Mouse (Mus musculus) bone marrow, adult 2 months (tissue): ENCODE results near the gene Med9.

Experiments used
- CTCF ChIP-seq: fragments of 200-500 bp; IDR thresholded peaks from 2 replicates; pipeline ENCODE4 v1.5.1; 2011; ENCODE audit warnings: low read length, control low read depth; ENCODE audit not compliant: control insufficient read depth, insufficient read depth
- POLR2A ChIP-seq: fragments of 200-500 bp; IDR thresholded peaks from 2 replicates; pipeline ENCODE4 v1.6.1; 2011; ENCODE audit warnings: low read depth, mild to moderate bottlenecking, control low read depth, low read length, borderline replicate concordance; ENCODE audit not compliant: control insufficient read depth

GRCm38 (mm10) chr11:60009451-60009850 lies 61.4 kb downstream of the Med9 start:
- TF ChIP-seq CTCF (no peak), POLR2A (no peak)
